Mouse (Mus musculus): ENCODE measurements around the gene Isl1.

Isl1 gene

GRCm38 (mm10) chr13:116309584-116310462, at the start of gene Isl1:
Isl1 (minus strand) TSS chr13:116309689.
- peak in 1 of 2 experiments; percentile 42 for DNase-seq (ENCODE audit: low spot score in 2 of 2)

DNA sequence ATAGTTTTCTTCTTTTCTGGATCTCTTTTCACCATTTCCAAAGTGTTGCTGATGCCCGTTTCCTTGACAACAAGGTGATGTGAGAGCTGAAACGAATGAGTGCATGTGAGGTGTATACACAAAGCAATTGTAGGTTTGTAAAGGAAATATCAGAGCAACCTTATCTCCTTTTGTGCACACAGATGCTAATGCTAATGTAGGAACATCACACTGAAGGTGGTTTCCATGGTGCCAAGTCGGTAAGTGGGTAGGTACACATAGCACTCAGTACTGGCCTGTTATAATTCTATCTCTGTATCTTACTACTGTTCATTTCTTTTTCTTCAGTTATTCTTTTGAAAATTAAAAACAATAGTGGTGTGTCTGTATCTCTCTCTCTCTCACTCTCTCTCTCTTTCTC, 26.3 kb upstream of the Isl1 start:
- DNase-seq (ENCODE audit: low spot score in 2 of 2), result no peak

DNA sequence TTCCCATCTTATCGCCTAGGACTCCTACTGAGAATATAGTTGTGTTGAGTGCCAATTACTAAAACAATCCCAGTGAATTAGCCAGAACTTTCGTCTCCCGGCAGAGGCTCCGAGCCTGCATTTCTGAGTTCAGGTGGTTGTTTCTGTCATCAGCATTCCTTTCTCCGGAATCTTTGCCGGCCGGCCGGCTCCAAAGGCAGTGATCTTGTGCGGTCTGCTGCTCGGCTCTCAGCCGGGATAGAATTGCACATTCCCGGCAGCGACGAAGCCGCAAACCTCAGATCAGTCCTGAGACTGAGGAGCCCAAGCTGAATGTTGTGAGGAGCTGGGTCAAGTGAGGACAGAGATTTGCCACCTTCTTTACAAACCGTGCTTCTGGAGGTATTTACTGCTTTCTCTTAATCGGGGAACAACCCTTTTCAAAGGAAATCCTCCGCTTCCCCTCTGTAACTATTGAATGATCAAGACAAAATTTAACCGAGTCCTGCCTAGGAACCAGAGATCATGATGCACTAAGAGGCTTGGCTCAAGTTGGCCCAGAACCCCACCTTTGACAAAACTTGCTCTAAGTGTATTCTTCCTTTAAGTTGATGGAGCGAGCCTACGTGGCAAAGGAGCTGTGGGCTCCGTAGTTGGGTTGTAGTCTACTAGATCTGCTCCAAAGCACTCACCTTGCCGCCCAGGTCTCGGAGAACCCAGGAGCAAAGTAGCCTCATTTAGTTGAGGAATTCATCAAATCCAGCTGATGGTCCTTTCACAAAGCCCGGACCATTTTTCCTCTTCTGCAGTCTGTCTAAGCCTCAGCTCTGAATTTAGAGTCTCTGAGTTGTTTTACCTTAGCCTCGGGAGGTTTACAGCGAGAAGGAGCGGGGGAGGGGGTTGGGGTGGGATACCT, 4.4 kb upstream of the Isl1 start:
- DNase-seq (ENCODE audit: low spot score in 2 of 2), result no peak

- DNase-seq (ENCODE audit: low spot score in 2 of 2), result no peak
These were observed 2.6 kb upstream of the Isl1 start for GRCm38 (mm10) chr13:116311871-116312720.

- DNase-seq (ENCODE audit: low spot score in 2 of 2), result no peak
These were observed 1.5 kb upstream of the Isl1 start for GRCm38 (mm10) chr13:116311011-116311410.

DNA sequence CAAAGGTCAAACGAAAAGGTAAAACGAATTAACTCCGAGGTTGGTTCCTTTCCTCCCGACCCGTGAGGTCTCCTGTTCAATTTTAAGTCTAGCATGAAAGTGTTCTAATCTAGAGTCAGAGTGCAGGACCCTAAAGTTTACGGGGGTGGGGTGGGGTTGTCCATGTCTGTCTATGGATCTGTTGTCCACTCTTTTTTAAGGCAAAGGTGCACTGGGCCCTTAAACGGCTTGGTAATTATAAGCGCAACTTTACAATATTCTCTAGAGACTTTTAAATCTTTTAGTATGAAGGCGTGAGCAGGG, 925 bp upstream of the Isl1 start:
- DNase-seq (ENCODE audit: low spot score in 2 of 2), result no peak

DNA sequence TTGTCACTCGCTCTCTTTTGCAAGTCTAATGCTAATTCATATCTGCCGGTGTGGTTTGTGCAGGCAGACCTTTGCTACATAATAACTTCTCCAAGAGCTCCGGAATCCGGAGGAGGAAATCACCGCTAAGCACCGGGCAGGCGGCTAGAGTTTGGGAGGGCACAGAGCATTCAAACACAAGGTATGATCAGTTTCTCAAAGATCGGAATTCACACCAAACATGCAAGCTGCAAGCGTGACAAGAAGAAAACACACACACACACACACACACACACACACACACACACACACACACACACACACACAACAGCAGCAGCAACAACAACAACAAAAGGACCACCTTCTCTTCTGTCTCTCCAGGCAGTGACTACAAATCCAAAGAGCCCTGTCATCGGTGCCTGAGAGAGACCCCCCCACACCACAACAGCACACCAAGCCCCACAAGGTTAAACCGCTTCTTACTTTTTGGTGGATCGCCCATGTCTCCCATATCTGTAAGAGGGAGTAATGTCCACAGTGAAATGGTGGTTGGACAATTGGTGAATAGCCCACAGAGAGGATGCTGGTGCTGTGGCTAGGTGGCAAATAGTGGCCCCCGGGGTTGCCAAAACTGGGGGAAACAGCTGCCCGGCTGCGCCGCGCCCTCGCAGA, 431 bp downstream of the Isl1 start:
- no peak for DNase-seq (ENCODE audit: low spot score in 2 of 2)

- no peak for DNase-seq (ENCODE audit: low spot score in 2 of 2)
These were observed 1.2 kb downstream of the Isl1 start for GRCm38 (mm10) chr13:116308121-116308932.

GRCm38 (mm10) chr13:116306591-116306990, 2.9 kb downstream of the Isl1 start:
- DNase-seq (ENCODE audit: low spot score in 2 of 2), result no peak

GRCm38 (mm10) chr13:116305721-116306120, 3.8 kb downstream of the Isl1 start:
- no peak for DNase-seq (ENCODE audit: low spot score in 2 of 2)

DNA sequence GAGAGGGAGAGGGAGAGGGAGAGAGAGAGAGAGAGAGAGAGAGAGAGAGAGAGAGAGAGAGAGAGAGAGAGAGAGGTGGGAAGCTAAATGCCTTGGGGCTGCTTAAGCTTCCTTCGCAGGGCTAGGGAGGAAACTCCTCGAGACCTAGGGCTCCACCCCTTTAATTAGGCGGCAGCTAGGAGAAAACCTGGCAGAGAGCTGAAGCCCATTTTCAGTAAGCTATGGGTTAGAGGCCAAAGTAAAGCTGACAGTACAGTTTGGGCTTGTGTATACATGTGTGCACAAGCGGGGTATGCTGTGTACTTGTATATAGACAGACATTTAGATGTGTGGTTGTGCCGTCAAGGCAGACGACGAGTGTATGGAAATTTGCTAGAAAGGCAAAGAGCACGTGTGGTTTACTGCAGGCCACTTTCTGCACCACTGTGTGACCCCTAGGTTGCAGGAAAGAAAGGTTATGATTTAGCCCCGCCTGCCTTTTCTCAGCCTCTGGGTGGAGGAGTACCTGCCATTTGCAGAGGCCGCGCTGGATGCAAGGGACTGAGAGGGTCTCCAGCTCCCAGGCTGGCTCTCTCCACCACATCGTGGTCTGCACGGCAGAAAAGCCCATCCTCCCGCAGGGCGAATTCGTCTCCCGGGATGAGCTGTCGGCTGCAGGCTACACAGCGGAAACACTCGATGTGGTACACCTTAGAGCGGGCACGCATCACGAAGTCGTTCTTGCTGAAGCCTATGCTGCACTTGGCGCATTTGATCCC, 4.6 kb downstream of the Isl1 start:
- no peak for DNase-seq (ENCODE audit: low spot score in 2 of 2)

GRCm38 (mm10) chr13:116303766-116304165, 5.7 kb downstream of the Isl1 start:
- DNase-seq (ENCODE audit: low spot score in 2 of 2), result no peak

- no peak for DNase-seq (ENCODE audit: low spot score in 2 of 2)
These were observed 6.6 kb downstream of the Isl1 start for GRCm38 (mm10) chr13:116302861-116303260.

GRCm38 (mm10) chr13:116301706-116302105, 7.8 kb downstream of the Isl1 start:
- DNase-seq (ENCODE audit: low spot score in 2 of 2), result no peak

GRCm38 (mm10) chr13:116299241-116299640, 10.2 kb downstream of the Isl1 start:
- DNase-seq (ENCODE audit: low spot score in 2 of 2), result no peak

- DNase-seq (ENCODE audit: low spot score in 2 of 2), result no peak
These were observed 10.8 kb downstream of the Isl1 start for GRCm38 (mm10) chr13:116298641-116299170.

GRCm38 (mm10) chr13:116298001-116298400, 11.5 kb downstream of the Isl1 start:
- DNase-seq (ENCODE audit: low spot score in 2 of 2), result no peak

DNA sequence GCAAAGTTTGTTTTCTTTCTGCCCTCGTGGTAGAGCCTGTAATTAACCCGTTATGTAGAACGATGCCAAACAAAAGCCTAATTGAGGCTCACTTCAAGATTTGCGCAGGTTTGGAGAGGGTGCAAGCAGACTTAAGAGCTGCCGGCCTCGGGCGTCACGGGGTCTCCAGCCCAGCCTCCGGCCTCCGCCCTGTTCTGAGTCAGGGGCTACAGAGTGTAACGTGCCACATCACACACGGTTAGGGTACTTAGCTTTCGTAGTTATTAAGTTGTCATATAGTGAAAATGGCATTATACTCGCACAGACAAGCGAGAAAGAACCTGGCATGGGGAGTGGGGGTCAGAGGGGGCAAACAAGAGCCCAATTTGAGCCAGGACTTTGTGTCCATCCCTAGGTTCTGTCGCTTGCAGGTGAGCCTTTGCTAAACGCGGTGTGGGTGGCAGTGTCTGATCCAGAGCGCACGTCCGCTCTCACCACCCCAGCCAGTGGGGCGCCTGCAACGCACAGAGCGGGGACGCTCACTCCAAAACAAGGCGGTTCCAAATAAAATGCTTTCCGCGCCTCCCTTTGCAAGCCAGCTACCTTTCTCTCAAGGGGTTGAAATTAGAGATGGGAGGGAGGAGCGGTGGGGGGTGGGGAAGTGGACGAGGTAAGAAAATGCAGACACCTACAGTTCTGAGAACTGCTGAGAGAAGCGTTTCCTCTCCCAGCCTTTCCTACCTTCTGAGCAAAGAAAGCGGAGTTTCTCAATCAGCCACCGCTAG, 12.3 kb downstream of the Isl1 start:
- no peak for DNase-seq (ENCODE audit: low spot score in 2 of 2)

- DNase-seq (ENCODE audit: low spot score in 2 of 2), result no peak
These were observed 14.1 kb downstream of the Isl1 start for GRCm38 (mm10) chr13:116295401-116295800.

Data from frontal cortex, postnatal 14 days (tissue).